Mouse (Mus musculus) midbrain, postnatal 0 days (tissue): Measurements from ENCODE around the gene Olfr709-ps1. TPM values are rescaled to one million over a fixed set of nuclear protein-coding genes. Genes with fewer than 3 reads are reported as not detected.
"Not testable (repeated sequence)": the region's sequence is repeated elsewhere in the genome, so short reads cannot be mapped to it uniquely, and the experiment has no call there.

Source experiments
- ATAC-seq: fragments of 200-750 bp; cut with Nextera tagmentation; 2 replicates; pipeline ENCODE4 v1.8.0; 2017; ENCODE audit warnings: moderate number of reproducible peaks, mild to moderate bottlenecking, moderate TSS enrichment, moderate library complexity; ENCODE audit not compliant: low FRiP score
- DNase-seq: peaks from one replicate; pipeline ENCODE4 v3.0.0-alpha.2; 2015; ENCODE audit warnings: low spot score
- H3K27ac ChIP-seq: fragments of 300-500 bp; sonication (generic); 2 replicates; pipeline ENCODE4 v1.5.1; 2014; ENCODE audit warnings: low read depth, mild to moderate bottlenecking, low read length, mixed read lengths
- H3K27me3 ChIP-seq: fragments of 300-500 bp; sonication (generic); 2 replicates; pipeline ENCODE4 v1.6.1; 2014; ENCODE audit warnings: low read length, control low read depth, mixed read lengths; ENCODE audit not compliant: insufficient read depth
- H3K36me3 ChIP-seq: fragments of 300-500 bp; sonication (generic); 2 replicates; pipeline ENCODE4 v1.6.1; 2014; ENCODE audit warnings: low read length, control low read depth, mixed read lengths; ENCODE audit not compliant: insufficient read depth
- H3K4me1 ChIP-seq: fragments of 300-500 bp; sonication (generic); 2 replicates; pipeline ENCODE4 v1.6.1; 2014; ENCODE audit warnings: mild to moderate bottlenecking, control low read depth, antibody characterized with exemption, low read length, mixed read lengths; ENCODE audit not compliant: insufficient read depth
- H3K4me2 ChIP-seq: fragments of 300-500 bp; sonication (generic); 2 replicates; pipeline ENCODE4 v1.6.1; 2014; ENCODE audit warnings: low read depth, mild to moderate bottlenecking, low read length, mixed read lengths; ENCODE audit not compliant: poor library complexity, severe bottlenecking
- H3K4me3 ChIP-seq: fragments of 300-500 bp; sonication (generic); 2 replicates; pipeline ENCODE4 v1.5.1; 2014; ENCODE audit warnings: low read depth, mild to moderate bottlenecking, low read length, moderate library complexity
- H3K9ac ChIP-seq: fragments of 300-500 bp; sonication (generic); replicated peaks from 2 replicates; pipeline ENCODE4 v1.6.1; 2014; ENCODE audit warnings: mild to moderate bottlenecking, low read length, moderate library complexity, mixed read lengths; ENCODE audit not compliant: poor library complexity, severe bottlenecking
- H3K9me3 ChIP-seq: fragments of 300-500 bp; sonication (generic); 2 replicates; pipeline ENCODE4 v1.6.1; 2016; ENCODE audit warnings: low read length, control low read depth
- CTCF ChIP-seq: IDR thresholded peaks from 2 replicates; pipeline ENCODE4 v1.5.1; 2016; ENCODE audit warnings: antibody characterized with exemption, mild to moderate bottlenecking
- WGBS: fragments of 180-500 bp; shearing (Covaris S2); extraction: QIAGEN DNeasy Blood & Tissue Kit; methylation state at CpG from one replicate; pipeline ENCODE4 v1.1.7; 2014; 5-methylcytosine and 5-hydroxymethylcytosine counted together
- polyA plus RNA-seq: library from polyadenylated mRNA; unstranded; fragments of >200 nt; fragmentation: Nextera tagmentation; extraction: Ambion mirVana; gene quantifications from 2 replicates; pipeline ENCODE4 v1.2.1, GENCODE M21; 2015
- total RNA-seq: library from RNA; depleted of rRNA; stranded (reverse); fragments of >200 nt; gene quantifications from 2 replicates; pipeline ENCODE4 v1.2.3, GENCODE M21; 2014; rRNA removed

The Olfr709-ps1 gene
- total and polyA plus RNA-seq, 2 experiments from 2014 or later, result not detected

DNA sequence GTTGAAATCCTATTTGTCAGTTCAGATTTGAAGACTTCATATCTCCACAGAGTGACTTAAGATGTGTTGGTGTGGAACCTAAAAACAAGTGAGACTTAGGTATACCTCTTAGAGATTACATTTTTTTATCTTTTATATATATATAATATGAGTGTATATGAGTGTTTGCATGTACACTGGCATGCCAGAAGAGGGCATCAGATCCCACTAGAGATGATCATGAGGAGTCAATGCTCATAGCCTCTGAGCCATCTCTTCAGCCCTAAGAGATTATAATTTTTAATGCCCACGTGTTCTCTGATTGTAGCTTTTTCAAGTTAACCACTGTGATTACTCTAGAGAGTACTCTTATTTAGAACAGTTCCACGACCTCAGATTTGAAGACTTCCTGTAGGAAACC lies 24.3 kb downstream of the Olfr709-ps1 start, which contains the start of gene Olfr1532-ps1:
Olfr1532-ps1 (plus strand) TSS at position 326 of the 400 bp plus-strand sequence.
- no peaks in the 10 kb centered on the region for H3K36me3 ChIP-seq
- ATAC-seq, result no peak

DNA sequence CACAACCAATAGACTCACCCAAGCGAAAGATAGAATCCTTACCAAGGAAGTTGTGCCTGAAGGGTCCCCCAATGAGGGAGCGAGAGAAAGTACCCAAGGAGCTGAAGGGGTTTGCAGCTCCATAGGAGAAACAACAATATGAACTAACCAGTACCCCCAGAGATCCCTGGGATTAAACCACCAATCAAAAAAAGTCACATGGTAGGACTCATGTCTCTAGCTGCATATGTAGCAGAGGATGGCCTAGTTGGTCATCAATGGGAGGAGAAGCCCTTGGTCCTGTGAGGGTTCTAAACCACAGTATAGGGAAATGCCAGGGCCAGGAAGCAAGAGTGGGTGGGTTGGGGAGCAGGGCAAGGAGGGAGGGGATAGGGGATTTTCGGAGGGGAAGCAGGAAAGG lies 30.9 kb downstream of the Olfr709-ps1 start, which contains the start of gene Olfr707:
Olfr707 (minus strand) TSS at position 101 of the 400 bp plus-strand sequence.
- not testable (repeated sequence) for H3K27me3 ChIP-seq, H3K36me3 ChIP-seq, ATAC-seq, H3K4me3 ChIP-seq, H3K27ac ChIP-seq, H3K9me3 ChIP-seq, H3K9ac ChIP-seq, H3K4me1 ChIP-seq, DNase-seq, H3K4me2 ChIP-seq
- WGBS, result 80% methylated on average over 3 of the region's 3 CpGs

More for the DNA sequence above, 24.3 kb downstream of the Olfr709-ps1 start, which contains the start of gene Olfr1532-ps1:
- Histone ChIP-seq H3K27me3 (no peaks in the 10 kb centered on the region), H3K4me3 (no peak within 1 kb of the TSS), H3K4me1 (no peaks in the 10 kb centered on the region), H3K9me3 (no peaks in the 10 kb centered on the region), H3K4me2 (no peak within 1 kb of the TSS), H3K27ac (no peak within 1 kb of the TSS), H3K9ac (no peak within 1 kb of the TSS)
- 65% methylated on average over 2 of the region's 2 CpGs for WGBS
- no peak for DNase-seq
- no peak for TF ChIP-seq CTCF

DNA sequence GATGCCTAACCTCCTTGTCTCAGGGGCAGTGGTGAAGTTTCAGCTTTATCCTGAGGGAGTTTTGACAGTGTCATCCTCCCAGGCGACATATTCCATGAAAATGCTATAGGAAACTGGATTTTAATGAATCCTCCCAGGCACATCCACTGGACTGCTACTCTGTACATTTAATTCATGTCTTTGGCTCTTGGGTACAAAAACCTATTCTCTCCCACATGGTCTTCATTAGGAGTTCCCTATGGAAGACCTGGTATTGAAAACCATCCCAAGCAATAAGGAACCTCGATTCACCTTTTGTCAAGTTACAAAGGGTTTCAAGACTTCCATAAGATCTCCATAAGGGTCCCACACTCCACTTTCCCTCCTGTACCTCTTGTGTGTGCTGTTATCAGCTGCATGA lies 44.0 kb downstream of the Olfr709-ps1 start, which contains the start of gene Olfr706:
Olfr706 (minus strand) TSS at position 101 of the 400 bp plus-strand sequence.
- Histone ChIP-seq H3K27me3 (no peaks in the 10 kb centered on the region), H3K36me3 (no peaks in the 10 kb centered on the region), H3K27ac (no peak within 1 kb of the TSS), H3K9me3 (no peaks in the 10 kb centered on the region), H3K4me3 (no peak within 1 kb of the TSS), H3K4me1 (no peaks in the 10 kb centered on the region), H3K4me2 (no peak within 1 kb of the TSS), H3K9ac (no peak within 1 kb of the TSS)
- 79% methylated on average over 2 of the region's 2 CpGs for WGBS
- no peak for DNase-seq
- no peak for ATAC-seq
- no peak for TF ChIP-seq CTCF

DNA sequence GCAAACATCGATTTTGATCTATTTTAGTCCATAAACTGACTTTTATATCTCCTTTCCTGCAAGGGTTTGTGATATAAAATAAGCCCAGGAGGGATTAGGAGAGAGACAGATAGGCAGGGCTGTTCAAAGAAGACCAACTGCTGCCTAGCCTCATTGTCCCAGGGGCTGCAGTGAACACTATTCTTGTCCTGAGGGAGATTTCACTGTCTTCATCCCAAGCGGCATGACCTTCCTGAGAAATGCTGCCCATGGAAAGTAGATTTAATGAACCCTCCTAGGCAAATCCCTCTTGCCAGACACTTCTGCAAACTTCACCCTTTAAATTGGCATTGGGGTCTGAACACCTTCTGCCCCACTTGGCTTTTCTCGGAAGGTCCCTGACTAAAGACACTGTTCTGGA lies 55.2 kb downstream of the Olfr709-ps1 start, which contains the start of gene Olfr705:
Olfr705 (minus strand) TSS at position 101 of the 400 bp plus-strand sequence.
- Histone ChIP-seq H3K4me2 (no peak within 1 kb of the TSS), H3K36me3 (no peaks in the 10 kb centered on the region), H3K4me3 (no peak within 1 kb of the TSS), H3K9ac (no peak within 1 kb of the TSS), H3K9me3 (no peaks in the 10 kb centered on the region), H3K27ac (no peak within 1 kb of the TSS), H3K27me3 (no peaks in the 10 kb centered on the region), H3K4me1 (no peaks in the 10 kb centered on the region)
- DNase-seq (no peak), ATAC-seq (no peak)
- no peak for TF ChIP-seq CTCF
- WGBS, result 84% methylated on average over 3 of the region's 3 CpGs

Other genes with a start within 250 kb of the Olfr709-ps1 start
- gene Olfr694, start 240.4 kb downstream of the Olfr709-ps1 start, total RNA-seq, result not detected in 2 replicates
- gene Olfr694, start 240.4 kb downstream of the Olfr709-ps1 start, polyA plus RNA-seq, result not detected in 2 replicates
- gene Olfr695, start 215.8 kb downstream of the Olfr709-ps1 start, total RNA-seq, result not detected in 2 replicates
- gene Olfr695, start 215.8 kb downstream of the Olfr709-ps1 start, polyA plus RNA-seq, result not detected in 2 replicates
- gene Olfr697, start 189.8 kb downstream of the Olfr709-ps1 start, total RNA-seq, result 0.22 TPM in 1 of 2 replicates, not detected in the other
- gene Olfr697, start 189.8 kb downstream of the Olfr709-ps1 start, polyA plus RNA-seq, result not detected in 2 replicates
- not detected in 2 replicates for gene Olfr698, start 176.8 kb downstream of the Olfr709-ps1 start, total RNA-seq
- not detected in 2 replicates for gene Olfr698, start 176.8 kb downstream of the Olfr709-ps1 start, polyA plus RNA-seq
- gene Olfr699, start 139.0 kb downstream of the Olfr709-ps1 start, total RNA-seq, result not detected in 2 replicates
- gene Olfr699, start 139.0 kb downstream of the Olfr709-ps1 start, polyA plus RNA-seq, result not detected in 2 replicates
- not detected in 2 replicates for gene Olfr700, start 123.4 kb downstream of the Olfr709-ps1 start, total RNA-seq
- gene Olfr700, start 123.4 kb downstream of the Olfr709-ps1 start, polyA plus RNA-seq, result not detected in 2 replicates
- not detected in 2 replicates for gene Olfr701, start 118.1 kb downstream of the Olfr709-ps1 start, total RNA-seq
- gene Olfr701, start 118.1 kb downstream of the Olfr709-ps1 start, polyA plus RNA-seq, result not detected in 2 replicates
- not detected in 2 replicates for gene Olfr702, start 98.3 kb downstream of the Olfr709-ps1 start, total RNA-seq
- gene Olfr702, start 98.3 kb downstream of the Olfr709-ps1 start, polyA plus RNA-seq, result not detected in 2 replicates
- gene Olfr703, start 88.9 kb downstream of the Olfr709-ps1 start, total RNA-seq, result not detected in 2 replicates
- not detected in 2 replicates for gene Olfr703, start 88.9 kb downstream of the Olfr709-ps1 start, polyA plus RNA-seq
- not detected in 2 replicates for gene Olfr704, start 69.0 kb downstream of the Olfr709-ps1 start, total RNA-seq
- gene Olfr704, start 69.0 kb downstream of the Olfr709-ps1 start, polyA plus RNA-seq, result not detected in 2 replicates
- not detected in 2 replicates for gene Olfr705, start 55.3 kb downstream of the Olfr709-ps1 start, total RNA-seq
- not detected in 2 replicates for gene Olfr705, start 55.3 kb downstream of the Olfr709-ps1 start, polyA plus RNA-seq
- not detected in 2 replicates for gene Olfr706, start 44.1 kb downstream of the Olfr709-ps1 start, total RNA-seq
- gene Olfr706, start 44.1 kb downstream of the Olfr709-ps1 start, polyA plus RNA-seq, result not detected in 2 replicates
- not detected in 2 replicates for gene Olfr707, start 31.0 kb downstream of the Olfr709-ps1 start, total RNA-seq
- gene Olfr707, start 31.0 kb downstream of the Olfr709-ps1 start, polyA plus RNA-seq, result not detected in 2 replicates
- not detected in 2 replicates for gene Olfr1532-ps1, start 24.2 kb downstream of the Olfr709-ps1 start, total RNA-seq
- gene Olfr1532-ps1, start 24.2 kb downstream of the Olfr709-ps1 start, polyA plus RNA-seq, result not detected in 2 replicates
- not detected in 2 replicates for gene Olfr710, start 16.1 kb upstream of the Olfr709-ps1 start, total RNA-seq
- not detected in 2 replicates for gene Olfr710, start 16.1 kb upstream of the Olfr709-ps1 start, polyA plus RNA-seq
- not detected in 2 replicates for gene Olfr6, start 31.7 kb upstream of the Olfr709-ps1 start, total RNA-seq
- gene Olfr6, start 31.7 kb upstream of the Olfr709-ps1 start, polyA plus RNA-seq, result not detected in 2 replicates
- gene Olfr711, start 43.2 kb upstream of the Olfr709-ps1 start, total RNA-seq, result not detected in 2 replicates
- gene Olfr711, start 43.2 kb upstream of the Olfr709-ps1 start, polyA plus RNA-seq, result not detected in 2 replicates
- gene Olfr2, start 73.9 kb upstream of the Olfr709-ps1 start, total RNA-seq, result not detected in 2 replicates
- not detected in 2 replicates for gene Olfr2, start 73.9 kb upstream of the Olfr709-ps1 start, polyA plus RNA-seq
- gene Olfr713, start 99.0 kb upstream of the Olfr709-ps1 start, total RNA-seq, result not detected in 2 replicates
- not detected in 2 replicates for gene Olfr713, start 99.0 kb upstream of the Olfr709-ps1 start, polyA plus RNA-seq
- not detected in 2 replicates for gene Olfr714, start 138.8 kb upstream of the Olfr709-ps1 start, total RNA-seq
- gene Olfr714, start 138.8 kb upstream of the Olfr709-ps1 start, polyA plus RNA-seq, result not detected in 2 replicates
- gene Olfr17, start 161.0 kb upstream of the Olfr709-ps1 start, total RNA-seq, result not detected in 2 replicates
- not detected in 2 replicates for gene Olfr17, start 161.0 kb upstream of the Olfr709-ps1 start, polyA plus RNA-seq
- not detected in 2 replicates for gene Olfr715b, start 178.2 kb upstream of the Olfr709-ps1 start, total RNA-seq
- not detected in 2 replicates for gene Olfr715b, start 178.2 kb upstream of the Olfr709-ps1 start, polyA plus RNA-seq
- not detected in 2 replicates for gene Olfr715, start 198.9 kb upstream of the Olfr709-ps1 start, total RNA-seq
- not detected in 2 replicates for gene Olfr715, start 198.9 kb upstream of the Olfr709-ps1 start, polyA plus RNA-seq
- not detected in 2 replicates for gene Olfr716, start 206.1 kb upstream of the Olfr709-ps1 start, total RNA-seq
- not detected in 2 replicates for gene Olfr716, start 206.1 kb upstream of the Olfr709-ps1 start, polyA plus RNA-seq
- gene Nlrp14, start 234.8 kb upstream of the Olfr709-ps1 start, total RNA-seq, result not detected in 2 replicates
- not detected in 2 replicates for gene Nlrp14, start 234.8 kb upstream of the Olfr709-ps1 start, polyA plus RNA-seq